Mouse (Mus musculus) cerebellum, adult 11-12 months (tissue): ENCODE data around the gene Tpo.

Source experiments
- DNase-seq: peaks from one replicate; pipeline ENCODE4 v3.0.0; 2022

The Tpo gene

DNA sequence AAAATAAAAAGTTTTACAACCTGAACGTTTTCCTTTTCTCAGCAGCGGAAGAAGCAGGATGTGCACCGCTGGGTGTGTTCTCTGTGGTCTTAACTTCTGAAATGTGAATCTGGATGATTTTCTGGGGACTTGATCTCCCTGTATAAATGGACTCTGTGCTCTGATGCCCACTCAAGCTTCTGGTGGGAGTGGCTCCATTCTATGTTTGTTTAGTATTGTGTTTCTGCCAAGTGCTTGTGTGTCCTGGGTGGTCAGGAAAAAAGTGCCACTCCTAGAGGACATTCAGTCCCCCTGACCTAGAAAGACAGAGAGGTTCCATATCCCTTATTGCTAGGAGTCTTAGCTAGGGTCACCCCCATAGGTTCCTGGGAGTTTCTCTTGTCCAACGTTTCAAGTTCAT, at the start of gene Tpo:
TSS of gene Tpo (minus strand) at position 101 of the 400 bp plus-strand sequence.
- DNase-seq: no peak

DNA sequence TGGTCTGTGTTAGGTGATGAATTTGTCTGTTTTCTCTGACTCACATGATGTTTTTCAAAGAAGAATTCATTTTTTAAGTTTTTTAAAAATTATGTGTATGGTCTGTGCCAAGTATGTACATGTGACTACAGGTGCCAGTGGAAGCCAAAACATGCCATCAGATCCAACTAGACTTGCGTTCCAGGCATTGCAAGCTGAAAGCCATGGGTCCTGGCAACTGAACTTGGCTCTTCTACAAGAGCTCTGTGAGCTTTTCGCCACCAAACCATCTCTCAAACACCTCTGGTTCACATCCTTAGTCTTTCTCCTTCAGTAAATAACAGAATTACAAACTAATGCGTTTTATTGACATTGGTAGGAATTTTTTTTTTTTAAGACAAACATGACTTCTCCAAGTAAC, 49.3 kb upstream of the Tpo start:
- no peak for DNase-seq

DNA sequence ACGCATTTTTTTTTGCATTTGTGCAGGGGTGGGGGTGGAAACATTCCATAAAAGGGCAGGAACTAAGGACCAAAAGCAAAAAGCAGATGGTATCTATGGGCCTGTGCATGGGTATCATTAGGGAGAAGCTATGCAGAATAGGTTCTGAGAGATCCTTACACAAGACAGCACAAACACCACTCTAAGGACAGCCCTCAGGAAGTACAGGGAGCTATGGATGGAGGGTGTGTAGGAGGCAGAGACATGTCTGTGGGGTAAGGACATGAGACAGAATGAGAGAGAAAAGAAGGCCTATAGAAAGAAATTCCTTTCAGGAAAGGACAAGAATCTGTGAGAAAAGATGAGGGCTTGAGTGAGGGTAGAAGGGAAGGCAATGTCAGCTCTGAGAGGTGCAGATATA, 47.2 kb upstream of the Tpo start:
- no peak for DNase-seq

DNA sequence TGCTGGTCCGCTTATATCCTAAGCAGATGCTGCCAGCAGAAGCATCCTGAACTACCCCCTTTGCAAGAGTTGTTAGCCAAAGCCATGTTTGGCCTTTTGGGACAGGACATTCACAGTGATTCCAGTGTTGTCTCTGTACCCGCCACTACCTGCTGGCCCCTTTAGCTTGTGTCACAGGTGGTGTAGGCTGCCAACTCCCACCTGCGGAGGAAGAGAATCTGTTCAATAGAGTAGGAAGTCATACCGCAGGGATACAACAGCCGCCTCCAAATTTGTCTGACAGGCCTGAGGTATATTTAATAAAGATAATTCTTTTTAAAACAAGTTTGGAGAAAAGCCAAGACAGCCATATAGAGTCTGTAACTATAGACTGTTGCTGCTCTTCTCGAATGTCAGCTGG, 45.5 kb upstream of the Tpo start:
- no peak for DNase-seq

DNA sequence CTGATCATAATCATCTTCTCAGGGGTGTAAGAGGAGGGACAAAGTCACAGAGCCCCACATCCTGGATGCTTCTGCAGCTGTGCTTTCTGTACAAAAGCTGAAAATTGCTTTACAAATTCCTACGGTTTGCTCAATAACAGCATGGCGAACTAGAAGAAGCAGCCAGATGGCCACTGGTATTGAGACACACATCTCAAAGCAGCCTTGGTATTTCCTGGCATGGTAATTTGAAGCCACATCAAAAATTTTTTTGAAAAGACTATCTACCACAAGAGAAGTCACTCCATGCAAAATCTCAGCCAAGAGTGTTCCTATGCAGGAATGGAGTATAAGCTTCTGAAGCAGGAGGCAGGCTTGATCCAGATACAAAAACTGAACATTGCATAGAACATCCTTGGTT, 45.1 kb upstream of the Tpo start:
- no peak for DNase-seq

DNA sequence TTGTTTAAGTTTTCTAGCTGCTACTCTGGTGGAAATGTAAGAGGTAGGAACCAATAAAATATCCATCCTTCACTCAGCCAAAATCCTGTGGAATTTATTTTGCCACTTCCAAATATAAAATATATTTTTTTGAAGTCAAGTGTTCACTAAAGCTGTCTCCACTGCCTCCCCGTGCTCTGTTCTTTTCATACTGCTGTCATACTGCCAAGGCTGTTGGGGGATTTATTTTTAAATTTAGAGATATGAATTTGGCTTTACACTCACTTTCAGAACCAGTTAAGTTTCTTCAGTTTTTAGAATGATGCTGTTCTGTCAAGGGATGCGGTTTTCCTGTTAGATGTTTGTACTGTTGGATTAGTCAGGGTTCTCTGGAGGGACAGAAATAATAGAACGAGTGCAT, 36.1 kb upstream of the Tpo start:
- DNase-seq: no peak

DNA sequence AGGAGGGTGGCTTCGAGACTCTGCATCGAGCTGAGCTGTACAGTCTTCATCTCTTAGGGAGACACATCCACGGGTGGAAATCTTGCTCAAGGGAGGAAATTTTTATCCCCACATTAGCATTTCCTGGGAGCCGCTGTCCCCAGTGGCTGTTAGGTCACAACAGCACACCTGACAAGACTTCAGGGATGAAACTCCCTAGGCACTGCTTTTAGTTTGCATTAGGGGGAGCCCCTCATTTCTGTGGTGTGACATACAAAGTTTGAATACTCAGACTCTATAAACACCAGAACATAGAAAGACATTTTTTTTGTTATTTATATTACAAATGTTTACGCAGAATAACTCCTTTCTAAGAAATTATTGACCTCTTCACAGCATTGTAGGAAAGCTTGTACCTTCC, 32.1 kb upstream of the Tpo start:
- DNase-seq: no peak

DNA sequence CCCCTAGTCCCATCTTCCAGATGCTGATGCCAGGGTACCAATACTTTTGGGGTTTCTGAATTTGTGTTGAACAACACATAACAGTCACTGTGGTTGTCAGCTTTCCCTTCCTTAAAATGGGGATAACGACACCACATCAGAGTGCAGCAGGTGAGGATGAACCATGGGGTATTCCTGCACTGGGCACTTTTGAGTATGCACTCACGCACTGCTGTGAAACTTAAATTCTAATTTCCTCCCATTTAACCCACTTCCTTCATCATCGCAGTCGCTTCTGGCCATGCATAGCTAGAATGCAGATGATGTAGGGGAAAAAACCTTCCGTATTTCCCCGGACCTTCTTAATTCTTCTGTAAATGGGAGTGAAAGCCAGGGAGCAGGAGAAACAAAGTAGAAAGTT, 31.6 kb upstream of the Tpo start:
- DNase-seq: no peak

DNA sequence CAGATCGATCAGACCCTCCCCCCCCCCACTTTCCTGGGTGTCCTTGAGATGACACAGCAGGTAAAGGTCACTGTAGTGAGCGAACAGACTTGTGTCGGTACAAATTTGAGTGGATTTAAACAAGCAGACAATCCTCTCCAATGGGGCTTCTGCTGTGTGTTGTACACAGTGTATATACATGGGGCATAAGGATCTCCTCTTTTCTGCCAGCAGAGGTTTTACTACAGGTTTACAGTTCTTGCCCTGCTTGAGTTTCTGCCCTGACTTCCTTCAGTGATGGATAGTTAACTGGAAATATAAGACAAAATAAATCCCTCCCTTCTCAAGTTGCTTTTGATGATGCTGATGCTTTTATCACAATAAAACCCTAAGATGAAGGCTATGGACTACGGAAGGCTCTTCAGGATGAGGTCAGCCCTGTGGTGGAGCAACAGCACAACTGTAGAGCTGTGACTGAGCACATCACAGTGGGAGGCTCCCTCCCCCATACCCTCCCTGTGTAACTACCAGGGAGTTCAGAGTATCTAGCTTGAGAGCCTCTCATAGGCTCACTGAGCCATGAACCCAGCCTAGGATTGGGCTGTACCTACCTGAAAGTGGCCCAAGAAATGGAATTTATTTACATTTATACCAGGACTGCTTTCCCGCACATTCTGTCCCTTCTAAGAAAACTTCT, 29.4 kb upstream of the Tpo start:
- DNase-seq: no peak

DNA sequence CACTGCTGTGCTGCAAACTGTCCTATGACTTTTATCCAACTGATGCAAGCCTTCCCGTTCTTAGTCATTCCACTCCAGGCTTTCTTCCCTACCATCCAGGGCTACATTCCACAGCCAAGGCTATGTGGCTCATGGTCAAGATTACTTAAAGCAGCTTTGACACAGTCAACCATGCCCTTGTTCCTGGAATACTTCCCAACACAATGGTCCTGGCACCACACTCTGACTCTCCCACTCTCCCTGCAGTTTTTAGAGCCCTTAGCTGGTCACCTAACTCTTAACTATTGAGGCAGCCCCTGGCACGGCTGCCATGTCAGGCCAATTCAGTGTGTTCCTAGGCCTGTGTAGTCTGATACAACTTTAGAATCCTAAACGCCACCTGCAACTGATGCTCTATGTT, 28.1 kb upstream of the Tpo start:
- no peak for DNase-seq

DNA sequence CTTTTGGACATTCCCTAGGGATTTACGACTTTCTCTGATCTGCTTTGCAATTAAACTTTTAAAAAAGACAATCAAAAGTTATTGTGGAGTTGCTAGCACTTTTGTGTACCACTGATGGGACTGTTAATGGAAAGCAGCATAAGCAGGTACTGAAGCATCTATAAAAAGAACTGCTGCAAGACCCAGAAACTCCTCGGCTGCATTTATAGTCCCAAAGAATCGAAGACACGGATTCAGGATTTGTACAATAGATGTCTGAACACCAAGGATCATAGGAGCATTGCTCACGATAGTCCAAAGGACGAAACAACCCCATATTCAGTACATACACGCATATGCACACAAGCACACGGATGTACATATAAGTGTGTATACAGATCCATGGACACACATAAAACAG, 27.4 kb upstream of the Tpo start:
- no peak for DNase-seq

DNA sequence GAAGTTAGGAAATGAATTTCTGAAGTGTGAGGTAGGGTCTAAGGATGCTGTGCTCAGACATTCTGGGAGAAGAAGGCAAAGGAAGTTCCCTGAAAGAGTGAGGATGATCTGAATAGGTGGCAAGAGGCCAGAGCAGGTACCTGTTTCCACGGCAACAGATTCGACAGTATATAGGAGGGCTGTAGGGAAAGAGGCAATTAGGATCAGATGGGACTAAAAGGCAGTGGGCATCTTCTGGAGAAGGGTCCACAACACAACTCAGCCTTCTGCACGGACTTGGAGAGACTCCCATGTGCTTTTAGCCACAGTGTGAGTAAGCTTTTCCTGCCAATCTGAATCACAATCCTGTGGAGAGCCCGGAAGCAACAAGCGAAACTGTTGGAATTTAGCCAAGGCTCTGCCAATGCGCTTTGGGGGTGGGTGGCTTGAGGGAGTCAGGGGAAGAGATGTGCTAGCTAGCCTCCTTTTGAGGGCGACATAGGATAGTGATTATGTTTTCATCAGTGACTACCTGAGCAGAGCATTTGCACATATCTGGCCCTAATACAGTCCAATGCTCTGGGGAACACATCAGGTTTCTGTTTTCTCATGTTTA, 21.8 kb upstream of the Tpo start:
- DNase-seq: no peak

DNA sequence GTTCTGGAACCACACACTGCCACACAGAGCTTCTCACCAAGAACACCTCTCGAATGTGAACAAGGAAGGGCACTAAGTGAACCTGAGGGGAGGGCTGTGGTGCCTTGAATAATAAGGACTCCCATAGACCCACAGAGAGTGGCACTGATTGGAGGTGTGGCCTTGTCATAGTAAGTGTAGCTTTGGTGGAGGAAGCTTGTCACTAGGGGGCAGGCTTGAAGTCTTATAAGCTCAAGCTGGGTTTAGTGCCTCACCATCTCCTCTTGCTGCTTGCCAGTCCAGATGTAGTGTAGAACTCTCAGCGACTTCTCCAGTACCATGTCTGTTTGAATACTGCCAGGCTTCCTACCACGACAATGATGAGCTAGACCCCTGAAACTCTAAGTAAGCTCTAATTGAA, 9.7 kb upstream of the Tpo start:
- no peak for DNase-seq

DNA sequence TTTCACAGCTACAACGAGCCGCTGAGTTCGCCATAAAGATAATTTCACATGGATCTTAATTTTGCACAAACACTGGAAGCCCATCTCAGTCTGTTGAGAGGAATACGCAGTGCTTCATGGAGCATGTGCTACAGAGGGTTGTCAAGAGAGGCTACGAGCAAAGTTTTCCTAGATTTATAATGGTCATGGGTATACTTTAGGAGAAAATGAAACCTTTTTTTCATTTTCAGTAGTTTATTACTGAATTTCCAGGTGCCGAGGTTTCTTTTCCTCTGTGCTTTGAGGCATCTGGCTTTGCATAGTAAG, 3.1 kb downstream of the Tpo start:
- no peak for DNase-seq

DNA sequence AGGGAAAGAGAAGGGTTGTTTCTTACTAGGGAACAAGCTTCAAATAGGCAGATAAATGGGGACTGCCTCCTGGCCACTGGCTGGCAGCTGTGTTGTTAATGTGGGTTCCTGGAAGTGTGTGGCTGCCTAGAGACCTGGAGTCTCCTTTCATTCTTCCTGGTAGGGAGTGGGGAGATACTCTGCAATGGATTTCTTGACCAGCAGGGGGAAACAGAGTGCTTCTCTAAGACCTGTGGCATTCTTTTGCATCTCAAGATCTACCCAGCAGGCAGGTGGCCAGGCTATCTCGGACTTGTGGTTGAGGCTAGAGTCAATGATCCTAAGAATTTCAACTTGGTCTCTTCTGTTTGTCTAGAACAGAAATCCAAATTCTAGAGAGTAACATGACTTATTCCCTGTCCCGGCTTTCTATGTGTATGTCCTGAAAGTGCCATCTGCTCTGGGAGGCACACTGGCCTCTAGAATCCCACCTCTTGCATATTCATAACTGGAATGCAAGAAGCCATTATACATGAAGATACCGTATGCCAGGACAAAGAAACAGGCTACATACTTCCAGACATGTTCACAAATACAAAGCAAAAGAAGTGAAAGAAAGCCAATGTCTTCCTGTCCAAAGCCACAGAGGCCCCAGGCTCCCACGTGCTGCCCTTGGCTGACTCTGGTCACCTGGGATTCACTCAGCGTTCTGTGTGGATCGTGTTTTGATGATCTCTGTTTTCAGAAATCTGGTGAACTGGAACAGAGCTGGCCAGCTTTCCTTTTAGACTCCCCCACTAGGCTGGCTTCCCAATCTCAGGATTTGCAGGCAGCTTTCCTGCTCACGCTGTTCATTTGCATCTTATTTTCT, 3.6 kb downstream of the Tpo start:
- DNase-seq: peak; percentile 8

DNA sequence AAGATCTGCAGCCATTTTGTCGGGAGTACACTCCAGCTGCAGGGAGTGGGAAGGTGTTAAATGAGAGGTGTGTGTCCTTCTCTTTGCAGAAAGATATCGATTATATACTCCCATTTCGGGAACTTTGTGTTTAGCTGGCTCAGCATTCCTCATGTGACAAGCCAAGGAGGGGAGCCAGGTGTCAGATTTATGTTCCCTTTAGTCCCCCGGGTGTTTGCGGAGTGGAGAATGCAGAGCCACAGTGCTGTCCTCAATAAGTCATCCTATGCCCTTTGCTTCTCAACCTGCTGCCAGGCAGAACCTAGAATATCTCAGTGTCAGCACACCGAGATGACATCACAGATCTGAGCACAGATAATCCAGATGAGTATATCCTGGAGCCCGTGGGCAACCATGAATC, 10.1 kb downstream of the Tpo start:
- DNase-seq: no peak

DNA sequence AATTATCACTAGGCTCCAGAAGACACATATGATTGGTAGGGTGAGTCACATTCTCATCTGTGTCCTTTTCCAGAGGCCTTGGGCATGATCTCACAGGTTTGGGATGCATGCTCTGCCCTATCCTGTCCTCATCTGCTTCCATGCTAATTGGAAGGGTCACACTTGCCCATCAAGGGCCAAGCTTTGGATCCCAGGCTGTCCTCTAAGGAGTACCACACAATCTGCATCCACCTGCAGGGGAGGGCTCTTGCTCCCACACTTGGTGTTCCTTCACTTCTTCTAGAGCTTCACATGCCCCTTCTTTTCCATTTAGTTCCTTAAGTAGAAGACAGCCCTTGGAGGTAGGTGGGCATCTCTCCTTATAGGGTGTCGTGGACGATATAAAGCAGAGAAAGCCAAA, 20.2 kb downstream of the Tpo start:
- DNase-seq: no peak

DNA sequence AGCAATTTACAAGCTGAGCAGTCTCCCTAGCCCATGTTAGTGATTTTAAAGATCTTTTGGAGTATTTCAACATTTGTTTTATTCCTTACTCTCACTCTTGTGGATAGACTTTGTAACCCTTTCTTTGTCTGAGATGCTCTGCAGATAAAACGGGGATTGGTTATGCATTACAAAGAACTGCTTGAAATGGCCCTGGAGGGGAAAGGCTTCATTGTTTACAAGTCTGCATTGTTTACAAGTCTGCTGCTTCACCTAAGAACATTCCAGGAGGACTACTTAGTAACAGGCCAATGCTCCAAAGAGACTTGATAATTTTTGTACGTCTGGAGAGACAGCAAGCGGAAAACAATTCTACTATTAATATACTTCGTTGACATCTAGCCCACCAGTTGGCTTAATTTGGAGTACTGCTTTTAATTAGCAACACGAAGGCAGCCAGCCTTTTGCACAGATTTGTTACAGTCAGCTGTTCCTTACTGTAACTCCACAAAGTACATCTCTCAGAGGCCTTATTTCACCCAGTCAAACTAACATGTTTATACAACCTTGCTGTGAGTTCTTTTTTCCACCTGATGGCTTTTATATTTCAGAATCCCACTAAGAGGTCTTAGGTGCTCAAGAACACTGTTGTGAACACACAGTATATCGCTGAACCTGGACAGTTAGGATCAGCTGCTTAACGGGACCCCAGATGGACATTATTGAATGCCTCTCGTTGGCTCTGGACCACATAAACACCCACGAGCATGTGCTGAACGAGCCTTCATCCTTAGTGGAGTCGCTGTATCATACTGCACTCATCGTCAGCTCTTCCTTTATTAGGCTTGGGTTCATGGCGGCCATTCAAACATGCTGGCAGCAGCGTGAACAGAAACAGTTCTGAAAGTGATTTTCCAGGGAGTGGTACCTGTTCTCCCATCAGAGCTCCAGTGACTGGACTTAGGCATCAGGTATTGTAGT, 22.5 kb downstream of the Tpo start:
- no peak for DNase-seq

DNA sequence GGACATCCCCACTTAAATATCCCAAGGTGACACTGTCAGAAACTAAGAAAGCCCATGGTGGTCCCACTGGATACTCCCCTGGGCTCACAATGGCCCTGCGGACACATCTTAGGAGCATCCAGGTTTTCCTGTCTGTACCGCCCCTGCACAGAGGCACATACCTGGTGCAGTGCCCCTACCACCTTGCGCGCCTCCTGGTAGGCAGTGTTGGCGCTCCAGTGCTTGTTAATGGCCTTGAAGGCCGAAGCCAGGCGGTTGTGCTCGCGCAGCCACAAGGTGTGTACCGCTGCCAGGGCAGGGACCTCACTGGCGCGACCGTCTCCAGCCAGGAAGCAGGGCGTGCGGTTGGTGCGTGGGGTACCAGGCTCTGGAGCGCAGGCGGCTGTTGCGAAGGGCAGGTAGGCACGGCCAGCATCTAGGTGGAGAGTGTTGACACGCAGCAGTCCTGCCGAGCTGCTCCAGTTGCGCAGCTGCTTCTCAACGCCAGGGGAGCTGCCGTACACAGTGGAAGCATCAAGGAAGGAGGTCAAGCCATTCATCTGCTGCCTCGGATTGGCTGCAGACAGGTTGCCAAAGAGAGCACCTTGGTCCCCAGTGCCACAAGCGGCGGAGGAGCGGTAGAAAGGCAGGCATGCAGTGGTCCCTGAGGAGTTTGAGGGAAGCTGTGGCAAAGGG, 29.4 kb downstream of the Tpo start:
- DNase-seq: no peak

DNA sequence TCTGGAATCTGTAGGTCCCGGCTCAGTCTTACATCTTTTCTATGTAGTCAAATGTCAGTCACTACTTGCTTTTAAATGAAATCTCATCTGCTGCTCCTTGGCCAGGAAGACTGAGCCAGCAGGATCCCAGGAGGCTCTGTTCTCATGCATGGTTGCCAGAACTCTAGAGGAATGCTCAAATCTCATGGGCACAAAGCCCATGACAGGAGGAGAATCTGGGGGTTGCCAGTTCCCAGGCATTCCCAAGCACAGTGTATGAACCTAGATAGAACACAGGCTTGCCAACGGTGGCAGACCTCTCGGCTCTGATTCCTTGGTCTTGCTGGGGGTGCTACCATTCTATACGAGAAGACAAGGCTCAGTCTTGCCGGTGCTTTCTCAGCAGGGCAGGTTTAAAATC, 40.3 kb downstream of the Tpo start:
- peak; percentile 19 for DNase-seq

DNA sequence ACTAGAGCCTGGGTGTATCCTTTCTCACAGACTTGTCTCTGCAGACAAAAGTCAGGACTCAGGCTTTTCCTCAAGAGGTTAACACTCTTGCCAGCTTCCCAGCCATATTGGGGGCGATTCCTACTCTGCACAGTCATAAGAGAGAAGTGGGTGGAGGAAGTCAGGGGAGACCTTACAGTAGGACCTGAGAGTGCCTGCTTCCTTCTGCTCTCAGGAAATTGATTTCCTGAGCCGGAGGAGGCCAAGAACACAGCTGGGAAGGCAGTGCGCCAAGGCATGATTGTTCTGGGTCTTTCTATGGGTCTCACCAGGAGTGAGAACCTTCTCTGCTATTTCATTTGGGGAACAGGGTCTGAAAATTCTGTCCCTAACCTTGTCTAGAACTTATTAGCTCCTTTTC, 48.5 kb downstream of the Tpo start:
- DNase-seq: no peak

DNA sequence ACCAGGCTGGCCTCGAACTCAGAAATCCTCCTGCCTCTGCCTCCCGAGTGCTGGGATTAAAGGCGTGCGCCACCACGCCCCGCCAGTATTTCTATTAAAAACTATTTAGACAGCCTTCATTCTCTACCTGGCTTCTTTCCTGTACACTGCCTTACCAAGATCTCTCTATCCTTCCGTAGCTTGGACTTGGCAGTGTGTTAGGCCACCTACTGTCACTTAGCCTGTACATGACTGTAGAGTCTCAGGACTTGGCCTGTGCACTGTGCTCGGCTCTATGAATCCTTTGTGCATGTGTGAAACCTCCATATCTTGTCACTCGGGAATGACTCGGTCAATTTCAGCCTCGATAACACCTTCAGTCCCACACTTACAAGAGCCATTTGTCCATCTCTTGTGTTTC, 55.4 kb downstream of the Tpo start:
- DNase-seq: no peak

DNA sequence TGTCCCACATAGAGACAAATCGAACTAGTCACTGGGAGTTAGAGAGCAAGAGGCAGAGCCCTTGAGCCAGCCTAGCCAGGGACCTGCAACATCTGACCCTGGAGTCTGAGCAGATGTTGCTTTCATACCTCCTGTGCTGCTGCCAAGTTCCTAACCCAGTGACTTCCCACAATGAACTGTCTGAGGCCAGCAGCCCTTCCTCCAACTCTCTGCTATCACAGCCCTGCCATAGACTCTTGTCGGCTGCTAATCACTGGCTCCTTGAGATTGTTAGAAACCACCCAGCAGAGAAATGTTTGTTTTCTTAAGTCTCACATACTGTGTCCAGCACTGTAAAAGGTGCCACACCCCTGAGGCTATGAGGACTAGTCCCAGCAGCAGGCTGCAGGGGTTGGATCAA, 56.1 kb downstream of the Tpo start:
- no peak for DNase-seq
